Mouse (Mus musculus) left cerebral cortex, adult 9 months (tissue): Measurements from ENCODE around the gene Irf2bp2.

Source experiments
- DNase-seq, 2 experiments: peaks; one replicate each; pipeline ENCODE4 v3.0.0; 2022; ENCODE audit warnings: low spot score in 2 of 2

Gene Irf2bp2

GRCm38 (mm10) chr8:126538648-126539354, 55.0 kb downstream of the Irf2bp2 start:
- peak; percentile 73 to 84 for DNase-seq
